Mouse (Mus musculus) heart, adult 8-10 months (tissue): ENCODE data around the gene Cd200r4. TPM values are rescaled to one million over a fixed set of nuclear protein-coding genes. Genes with fewer than 3 reads are reported as not detected.

Source experiments
- DNase-seq: peaks from one replicate; pipeline ENCODE4 v3.0.0; 2022; ENCODE audit warnings: low spot score
- total RNA-seq, 4 experiments: library from RNA; stranded (reverse); gene quantifications; 2 replicates each; pipeline ENCODE4 v1.2.4; 2022

The Cd200r4 gene
- total RNA-seq, 4 experiments from 2014 or later = 0.14 TPM; not detected in 3

DNA sequence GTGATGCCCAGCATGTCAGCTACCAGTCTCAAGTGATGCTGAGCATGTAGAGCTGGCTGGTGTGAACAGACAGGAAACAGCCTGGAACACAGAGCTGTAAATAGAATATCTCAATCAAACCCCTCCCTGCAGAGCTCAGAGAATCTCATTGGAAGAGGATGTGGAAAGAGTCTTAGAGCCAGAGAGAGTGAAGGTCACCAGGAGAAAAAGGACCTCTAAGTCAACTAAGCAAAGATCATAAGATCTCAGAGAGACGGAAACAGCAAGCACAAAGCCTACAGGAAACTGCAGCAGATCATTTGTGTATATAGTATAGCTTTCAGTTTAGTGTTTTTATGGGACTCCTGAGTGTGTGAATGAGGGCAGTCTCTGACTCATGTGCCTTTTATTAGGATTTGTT lies 63.6 kb downstream of the Cd200r4 start:
- DNase-seq = no peak

GRCm38 (mm10) chr16:44876625-44877024 lies 65.1 kb downstream of the Cd200r4 start:
- no peak for DNase-seq

GRCm38 (mm10) chr16:44877595-44877994 lies 66.1 kb downstream of the Cd200r4 start:
- DNase-seq = no peak

Other genes starting within 250 kb of the Cd200r4 start
- 1 to 10 TPM; 4.1 to 6.4 (median 5.2) TPM for gene Nepro, start 87.4 kb upstream of the Cd200r4 start, total RNA-seq
- 10 to 100 TPM in 3 of 4 experiments, 1 to 10 TPM in 1; 9.6 to 11.7 (median 10.9) TPM for gene Gtpbp8, start 65.4 kb upstream of the Cd200r4 start, total RNA-seq
- gene Cd200r1, start 46.0 kb upstream of the Cd200r4 start, total RNA-seq = under 1 TPM in 3 of 4 experiments, not detected in 1; 0.27 to 0.63 (median 0.28) TPM
- gene Cd200r2, start 55.4 kb downstream of the Cd200r4 start, total RNA-seq = under 1 TPM in 1 of 4 experiments, not detected in 3; 0.14 TPM
- not detected for gene Cd200r3, start 131.9 kb downstream of the Cd200r4 start, total RNA-seq